Mouse (Mus musculus) testis, adult 2 months (tissue): ENCODE measurements around the gene Slc10a7.

Source experiments
- CTCF ChIP-seq: fragments of 200-500 bp; IDR thresholded peaks from 2 replicates; pipeline ENCODE4 v1.5.1; 2012; ENCODE audit warnings: low read depth, mild to moderate bottlenecking, inconsistent platforms, low read length, moderate library complexity; ENCODE audit not compliant: control insufficient read depth, insufficient read depth, insufficient replicate concordance
- POLR2A ChIP-seq: fragments of 200-500 bp; IDR thresholded peaks from 2 replicates; pipeline ENCODE4 v1.6.1; 2012; ENCODE audit warnings: low read depth, mild to moderate bottlenecking, inconsistent platforms, low read length, moderate library complexity; ENCODE audit not compliant: control insufficient read depth

DNA sequence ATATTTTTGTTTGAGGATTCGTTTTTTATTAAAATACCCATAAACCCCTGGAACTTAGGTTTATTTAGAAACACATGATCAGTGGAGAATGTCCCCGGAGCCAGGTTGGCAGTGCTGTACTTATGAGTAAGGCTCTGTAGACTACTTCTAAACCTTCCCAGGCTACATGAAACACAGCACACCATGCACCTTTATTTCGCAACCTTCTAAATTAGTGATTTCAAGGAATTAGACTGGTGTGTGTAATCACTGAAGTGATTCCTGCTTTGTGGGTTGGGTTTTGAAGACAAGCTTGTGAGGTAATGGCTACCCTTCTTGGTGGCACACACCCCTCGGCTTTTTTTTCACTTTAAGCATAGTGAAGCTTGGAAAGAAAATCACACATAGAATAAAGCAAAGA is 46.7 kb downstream of the Slc10a7 start:
- TF ChIP-seq CTCF (no peak), POLR2A (no peak)
